Mouse (Mus musculus) layer of hippocampus, postnatal 36 days (tissue): ENCODE results near the gene Usp49. TPM values are rescaled to one million over a fixed set of nuclear protein-coding genes. Genes with fewer than 3 reads are reported as not detected.
"Not testable (repeated sequence)": the region's sequence is repeated elsewhere in the genome, so short reads cannot be mapped to it uniquely, and the experiment has no call there.

Experiments used
- DNase-seq, 2 experiments: peaks; one replicate each; pipeline ENCODE4 v3.0.0; 2022
- total RNA-seq, 2 experiments: library from RNA; stranded (reverse); gene quantifications; 2 replicates each; pipeline ENCODE4 v1.2.3; 2021

Usp49 gene
- total RNA-seq, 2 experiments from 2014 or later, result 10.5 to 11.5 TPM

GRCm38 (mm10) chr17:47651953-47652352, 21.5 kb downstream of the Usp49 start:
- no peak for DNase-seq

GRCm38 (mm10) chr17:47654346-47654745, 23.9 kb downstream of the Usp49 start:
- DNase-seq, result not testable (repeated sequence)

- no peak for DNase-seq
Measured at GRCm38 (mm10) chr17:47655697-47656096, 25.2 kb downstream of the Usp49 start.

- DNase-seq, result no peak
Measured at GRCm38 (mm10) chr17:47657901-47658300, 27.4 kb downstream of the Usp49 start.

- DNase-seq, result no peak
Measured at GRCm38 (mm10) chr17:47658741-47659243, 28.3 kb downstream of the Usp49 start.

- no peak for DNase-seq
Measured at GRCm38 (mm10) chr17:47663009-47663713, 32.7 kb downstream of the Usp49 start.

GRCm38 (mm10) chr17:47664474-47664873, 34.0 kb downstream of the Usp49 start:
- DNase-seq, result no peak

- DNase-seq, result no peak
Measured at GRCm38 (mm10) chr17:47669166-47669565, 38.7 kb downstream of the Usp49 start.

- DNase-seq, result no peak
Measured at GRCm38 (mm10) chr17:47671988-47672310, 41.5 kb downstream of the Usp49 start.

GRCm38 (mm10) chr17:47672311-47673111, 42.0 kb downstream of the Usp49 start:
- peak; percentile 41 to 42 for DNase-seq

- DNase-seq, result peak; percentile 71 to 76
Measured at GRCm38 (mm10) chr17:47676581-47676980, 46.1 kb downstream of the Usp49 start.

- no peak for DNase-seq
Measured at GRCm38 (mm10) chr17:47678238-47678637, 47.7 kb downstream of the Usp49 start.

GRCm38 (mm10) chr17:47678702-47679101, 48.2 kb downstream of the Usp49 start:
- DNase-seq, result no peak

- no peak for DNase-seq
Measured at GRCm38 (mm10) chr17:47682836-47683235, 52.3 kb downstream of the Usp49 start.

GRCm38 (mm10) chr17:47687409-47688343, 57.2 kb downstream of the Usp49 start:
- peak; percentile 93 to 94 for DNase-seq

GRCm38 (mm10) chr17:47688344-47688607, 57.8 kb downstream of the Usp49 start, which contains the start of gene Tomm6:
TSS of gene Tomm6 (minus strand) at chr17:47688386.
- DNase-seq, result no peak

GRCm38 (mm10) chr17:47688608-47689575, 58.4 kb downstream of the Usp49 start, which contains the start of gene Frs3:
TSS of gene Frs3 (plus strand) at chr17:47689030.
- peak; percentile 77 to 78 for DNase-seq

- no peak for DNase-seq
Measured at GRCm38 (mm10) chr17:47689894-47690293, 59.4 kb downstream of the Usp49 start.

GRCm38 (mm10) chr17:47691650-47692049, 61.2 kb downstream of the Usp49 start:
- no peak for DNase-seq

- DNase-seq, result no peak
Measured at GRCm38 (mm10) chr17:47693671-47694441, 63.4 kb downstream of the Usp49 start.

- no peak for DNase-seq
Measured at GRCm38 (mm10) chr17:47694442-47694502, 63.8 kb downstream of the Usp49 start, which contains the start of gene Gm21981. TSS of gene Gm21981 (minus strand) at chr17:47694455.
